Mouse (Mus musculus): ENCODE measurements at regions not wholly inside any gene's neighbourhood (a gene's known extent, or its start where the extent isn't known, plus 50 kb on each side); places are given as distances from the start of the nearest gene placed in this dataset.

GRCm38 (mm10) chr1:155040086-155040726, 59.2 kb downstream of the Ier5 start (continued):
- TF ChIP-seq TCF12 (IDR thresholded peaks at IDR 0.05; ENCODE audit: low read depth, low read length) (peak; percentile 43; the same call in 1 of the 2 replicates), USF2 (IDR thresholded peaks at IDR 0.05; ENCODE audit: borderline replicate concordance in 1 of 2, insufficient read depth in 1 of 2, low read depth in 1 of 2, low read length in 2 of 2) (no peak)

GRCm38 (mm10) chr1:155038631-155039625, 60.5 kb downstream of the Ier5 start:
- Histone ChIP-seq H3K79me2 (ENCODE audit: control insufficient read depth, insufficient read depth, low read length, poor library complexity) (no peaks in the 10 kb centered on the region), H3K27me3 (ENCODE audit: control insufficient read depth in 1 of 2, insufficient read depth in 2 of 2, low read length in 2 of 2) (no peaks in the 10 kb centered on the region), H3K36me3 (ENCODE audit: control insufficient read depth in 1 of 2, insufficient read depth in 2 of 2, low read length in 2 of 2) (peaks cover 0 to 20% of the 10 kb centered on the region in 2 experiments; a peak in 2 of 4 replicates), H3K4me3 (ENCODE audit: control insufficient read depth in 1 of 2, insufficient read depth in 1 of 2, low read depth in 2 of 2, low read length in 2 of 2) (peak overlapping the region in 1 of 2 experiments; percentile 1; a peak in 1 of 4 replicates), H3K27ac (ENCODE audit: control insufficient read depth, low read depth, low read length) (peak overlapping the region; percentile 67), H3K9me3 (replicated peaks; ENCODE audit: insufficient read depth, low read length) (no peaks in the 10 kb centered on the region), H3K9ac (ENCODE audit: control insufficient read depth, low read depth, low read length, poor library complexity, severe bottlenecking) (no peak overlapping the region; the same call in 1 of the 2 replicates), H3K4me1 (ENCODE audit: control insufficient read depth in 1 of 2, insufficient read depth in 2 of 2, low read length in 2 of 2) (peaks cover 5 to 23% of the 10 kb centered on the region in 2 experiments)
- peak; percentile 95 for DNase-seq (ENCODE audit: low read depth, low spot score)
- TF ChIP-seq TCF12 (IDR thresholded peaks at IDR 0.05; ENCODE audit: low read depth, low read length) (peak; percentile 99), MYB (IDR thresholded peaks at IDR 0.05; ENCODE audit: low read depth, low read length) (no peak), USF1 (IDR thresholded peaks at IDR 0.05; ENCODE audit: low read depth, low read length) (peak; percentile 98), SIN3A (IDR thresholded peaks at IDR 0.05; ENCODE audit: low read length) (peak; percentile 91), POLR2A (IDR thresholded peaks at IDR 0.05; ENCODE audit: control insufficient read depth in 1 of 2, insufficient read depth in 1 of 2, low read depth in 1 of 2, low read length in 2 of 2, poor library complexity in 1 of 2) (no peak), MAX (IDR thresholded peaks at IDR 0.05; ENCODE audit: low read length) (peak; percentile 96), CHD2 (IDR thresholded peaks at IDR 0.05; ENCODE audit: low read length) (no peak), ZMIZ1 (IDR thresholded peaks at IDR 0.05; ENCODE audit: low read depth, low read length) (no peak), GATA1 (IDR thresholded peaks at IDR 0.05; ENCODE audit: low read depth, low read length) (peak; percentile 99), CHD1 (IDR thresholded peaks at IDR 0.05; ENCODE audit: low read depth, low read length) (no peak), GABPA (IDR thresholded peaks at IDR 0.05; ENCODE audit: low read depth, low read length) (no peak), JUND (IDR thresholded peaks at IDR 0.05; ENCODE audit: low read depth, low read length) (no peak), ETS1 (IDR thresholded peaks at IDR 0.05; ENCODE audit: low read depth, low read length) (peak; percentile 96), RAD21 (IDR thresholded peaks at IDR 0.05; ENCODE audit: low read depth, low read length) (no peak), RCOR1 (IDR thresholded peaks at IDR 0.05; ENCODE audit: low read depth, low read length) (peak; percentile 94), MAFK (IDR thresholded peaks at IDR 0.05; ENCODE audit: borderline replicate concordance, low read depth, low read length) (no peak; the same call in 1 of the 2 replicates), HCFC1 (IDR thresholded peaks at IDR 0.05; ENCODE audit: low read depth, low read length) (peak; percentile 64), POLR2AphosphoS2 (IDR thresholded peaks at IDR 0.05; ENCODE audit: low read length) (no peak), MXI1 (IDR thresholded peaks at IDR 0.05; ENCODE audit: low read depth, low read length) (peak; percentile 85), E2F4 (IDR thresholded peaks at IDR 0.05; ENCODE audit: borderline replicate concordance, low read depth, low read length) (no peak), POLR2AphosphoS5 (IDR thresholded peaks at IDR 0.05; ENCODE audit: borderline replicate concordance, low read depth, low read length) (no peak), MAZ (IDR thresholded peaks at IDR 0.05; ENCODE audit: low read depth, low read length) (peak; percentile 63; the same call in 1 of the 2 replicates), ZNF384 (IDR thresholded peaks at IDR 0.05; ENCODE audit: low read depth, low read length) (no peak), SMC3 (IDR thresholded peaks at IDR 0.05; ENCODE audit: low read depth, low read length) (no peak), ELF1 (IDR thresholded peaks at IDR 0.05; ENCODE audit: low read depth, low read length) (peak; percentile 73), MEF2A (IDR thresholded peaks at IDR 0.05; ENCODE audit: extremely low read depth, insufficient replicate concordance, low read depth, low read length, poor library complexity, severe bottlenecking) (no peak), USF2 (IDR thresholded peaks at IDR 0.05; ENCODE audit: borderline replicate concordance in 1 of 2, insufficient read depth in 1 of 2, low read depth in 1 of 2, low read length in 2 of 2) (peak; percentile 47 to 87; a peak in 3 of 4 replicates), EP300 (IDR thresholded peaks at IDR 0.05; ENCODE audit: low read depth in 1 of 2, low read length in 2 of 2) (peak; percentile 96), NRF1 (IDR thresholded peaks at IDR 0.05; ENCODE audit: insufficient read depth, low read depth, low read length, poor library complexity, severe bottlenecking) (no peak), TBP (IDR thresholded peaks at IDR 0.05; ENCODE audit: low read depth, low read length) (peak; percentile 28; the same call in 1 of the 2 replicates), ZKSCAN1 (IDR thresholded peaks at IDR 0.05; ENCODE audit: low read depth, low read length) (no peak)

Data from MEL (cell line).